Mouse (Mus musculus): ENCODE data around the gene Pef1.

Gene Pef1

DNA sequence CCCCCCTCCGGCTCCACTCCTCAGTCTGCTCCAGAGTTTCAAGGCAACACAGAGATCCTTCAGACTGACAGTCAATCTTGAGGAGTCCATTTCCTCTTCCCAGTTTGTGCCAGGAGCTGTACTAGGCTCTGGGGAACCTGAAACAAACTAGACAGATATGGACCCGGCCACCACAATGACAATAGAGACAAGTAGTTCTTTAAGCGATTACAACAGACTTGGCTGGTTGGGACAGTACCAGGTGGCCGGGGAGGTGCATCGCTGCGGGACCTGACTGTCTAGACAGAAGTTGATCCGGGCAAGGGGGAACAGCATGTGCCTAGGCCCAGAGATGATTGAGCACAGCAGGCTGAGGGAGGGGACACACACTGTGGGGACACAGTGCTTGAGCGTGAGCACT lies 1.2 kb upstream of the Pef1 start:
- DNase-seq: no peak

DNA sequence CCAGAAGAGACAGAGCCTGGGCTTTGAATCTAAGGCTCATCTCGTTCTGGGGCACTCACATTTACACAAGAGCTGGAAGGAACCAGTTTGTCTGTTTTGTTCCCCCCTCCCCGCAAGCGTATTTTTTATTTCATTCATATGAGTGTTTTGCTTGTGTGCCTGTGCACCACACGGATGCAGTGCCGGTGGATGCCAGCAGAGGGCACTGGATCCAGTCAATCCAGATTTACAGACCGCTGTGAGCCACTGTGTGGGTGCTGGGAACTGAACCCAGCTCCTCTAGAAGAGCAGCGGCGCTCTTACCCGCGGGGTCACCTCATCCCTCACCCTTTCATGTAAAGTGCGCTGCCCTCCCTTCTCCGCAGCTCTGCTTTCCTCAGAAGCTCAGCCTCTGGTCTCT lies 1.3 kb downstream of the Pef1 start:
- DNase-seq: no peak

DNA sequence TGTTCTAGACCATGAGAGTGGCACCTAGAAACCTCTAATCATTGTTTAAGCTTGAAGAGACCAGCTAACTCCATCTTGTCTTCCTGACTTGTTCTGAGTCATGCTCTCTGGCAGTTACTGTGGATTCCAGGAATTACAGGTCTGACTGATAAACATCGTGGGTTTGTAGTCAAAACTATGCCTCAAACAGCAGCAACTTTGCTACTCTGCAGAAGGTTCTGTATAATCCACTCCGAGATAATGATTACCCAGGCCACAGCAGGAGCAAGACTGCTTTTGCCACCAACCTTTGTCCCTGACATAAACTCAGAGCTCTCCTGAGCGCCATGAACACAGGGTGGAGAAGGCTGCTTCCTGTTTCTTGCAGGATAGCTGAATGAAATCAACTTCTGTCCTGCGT lies 2.2 kb downstream of the Pef1 start:
- DNase-seq: no peak

DNA sequence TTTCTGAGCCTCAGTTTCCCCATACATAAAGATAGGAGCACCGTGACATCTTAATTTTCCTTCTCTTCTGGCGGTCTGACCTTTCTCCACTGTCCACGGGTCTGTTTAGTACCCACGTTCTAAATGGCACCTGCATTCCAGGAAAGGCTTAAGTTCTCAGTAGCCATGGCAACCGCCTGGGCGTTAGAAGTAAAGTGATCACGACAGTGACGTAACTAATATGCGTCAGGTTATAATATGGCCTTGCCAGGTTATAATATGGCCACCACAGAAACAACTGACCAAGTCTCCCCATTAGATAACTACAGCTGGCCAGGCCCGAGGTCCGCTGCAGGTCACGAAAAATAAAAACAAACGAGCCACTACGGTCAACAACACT lies 4.7 kb downstream of the Pef1 start:
- DNase-seq: peak; percentile 42

DNA sequence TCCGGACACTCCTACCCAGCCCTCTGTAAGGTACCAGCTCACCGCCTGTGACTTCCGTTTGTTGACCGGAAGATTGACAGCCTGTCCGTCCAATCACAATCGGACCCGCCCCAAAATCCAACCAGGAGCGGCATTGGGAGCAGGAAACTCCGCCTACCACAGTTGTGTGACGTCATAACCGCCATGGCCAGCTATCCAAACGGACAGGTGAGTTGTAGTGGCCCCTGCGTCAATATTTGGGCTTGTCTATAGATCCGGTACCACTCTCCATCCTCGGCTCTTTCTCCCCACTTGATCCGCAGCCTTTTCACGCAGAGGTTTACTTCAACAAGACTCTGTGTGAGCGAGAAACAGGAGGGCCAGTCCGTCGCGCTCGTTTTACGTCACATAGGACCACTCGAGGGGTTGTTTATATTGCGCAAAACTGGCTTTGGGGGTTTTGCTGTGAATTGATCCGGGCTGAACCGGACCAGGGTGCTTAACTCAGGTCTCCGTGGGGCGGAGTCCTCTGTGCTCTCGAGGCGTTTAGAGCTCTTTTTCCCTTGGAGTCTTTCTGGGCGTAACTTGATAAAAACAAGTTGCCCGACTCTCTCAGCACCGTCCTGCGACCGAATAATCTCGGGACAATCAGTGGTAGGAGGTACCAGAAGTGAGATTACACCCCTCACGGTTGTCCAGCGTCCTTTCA lies 5.2 kb downstream of the Pef1 start:
- DNase-seq: peak; percentile 100

DNA sequence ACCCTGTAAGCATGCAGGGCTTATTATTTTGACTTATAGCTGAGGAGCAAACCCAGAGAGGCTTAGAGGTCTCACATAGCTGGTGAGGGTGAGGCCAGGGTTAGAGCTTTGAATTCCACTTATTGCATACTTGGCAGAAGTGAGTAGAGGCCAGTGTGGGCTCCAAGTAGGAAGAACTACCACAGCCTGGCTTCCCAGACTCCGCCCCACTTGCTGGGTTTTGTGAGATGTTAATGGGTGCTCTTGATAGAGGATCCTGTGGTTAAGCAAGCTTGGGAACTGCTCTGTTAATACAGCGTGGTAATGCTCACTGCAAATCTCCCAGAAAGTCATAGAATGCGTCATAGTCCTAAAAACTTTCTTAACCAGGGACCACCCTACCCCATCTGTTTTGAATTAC lies 6.6 kb downstream of the Pef1 start:
- DNase-seq: no peak

DNA sequence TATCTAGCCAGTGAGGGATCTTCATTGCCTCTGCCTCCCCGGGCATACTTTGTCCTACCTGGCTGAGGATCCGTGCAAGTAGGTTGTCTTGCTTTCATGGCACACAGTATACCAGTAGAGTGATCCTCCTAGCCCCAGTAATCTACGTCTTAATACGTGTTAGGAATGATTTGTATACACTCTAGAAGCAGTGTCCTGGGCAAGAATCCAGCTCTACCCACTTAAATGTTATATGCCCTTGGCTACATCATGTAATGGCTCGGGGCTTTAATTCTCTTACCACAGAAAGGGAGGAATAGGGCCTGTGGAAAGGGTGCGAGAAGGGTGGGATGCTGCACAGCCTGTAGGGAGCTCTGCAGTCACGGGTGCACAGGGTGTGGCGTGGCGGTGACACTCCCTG lies 7.3 kb downstream of the Pef1 start:
- no peak for DNase-seq

DNA sequence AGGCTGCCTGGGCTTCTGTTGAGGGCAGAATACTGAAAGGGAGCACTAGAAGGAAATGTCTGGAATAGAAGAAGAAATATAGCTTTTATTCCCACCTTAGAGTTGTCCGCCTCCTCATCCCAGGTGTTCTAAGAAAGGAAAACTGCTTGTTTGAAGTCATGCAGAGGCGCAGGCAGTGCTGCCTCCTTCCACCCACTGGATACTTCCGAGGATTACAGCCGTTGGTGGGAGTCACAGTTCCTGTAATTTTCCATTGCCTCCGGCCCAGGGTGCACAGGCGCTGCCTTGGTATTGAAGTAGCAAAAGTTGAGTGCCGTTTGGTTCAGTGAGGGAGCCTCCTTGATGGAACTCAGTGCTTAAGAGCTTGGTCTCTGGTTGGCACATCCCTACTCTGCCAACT lies 7.7 kb downstream of the Pef1 start:
- no peak for DNase-seq

DNA sequence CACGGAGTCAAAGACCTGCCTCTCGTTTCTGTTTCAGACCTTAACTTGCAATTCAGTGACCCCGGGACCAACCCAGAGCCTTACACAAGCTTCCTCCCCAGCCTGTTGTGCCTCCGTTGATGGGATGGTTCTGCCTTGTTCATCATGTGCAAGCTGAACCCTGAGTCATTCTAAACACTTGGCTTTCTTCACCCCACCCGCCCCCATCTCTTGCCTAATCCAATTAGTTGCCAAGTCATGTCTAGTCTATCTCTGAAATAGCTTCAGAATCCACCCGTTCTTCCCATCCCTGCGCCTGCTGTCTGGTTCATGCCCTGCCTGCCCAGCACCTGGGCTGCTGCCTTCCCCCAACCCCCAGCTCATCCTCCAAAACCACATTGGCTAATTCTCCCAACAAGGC lies 9.9 kb downstream of the Pef1 start:
- no peak for DNase-seq

DNA sequence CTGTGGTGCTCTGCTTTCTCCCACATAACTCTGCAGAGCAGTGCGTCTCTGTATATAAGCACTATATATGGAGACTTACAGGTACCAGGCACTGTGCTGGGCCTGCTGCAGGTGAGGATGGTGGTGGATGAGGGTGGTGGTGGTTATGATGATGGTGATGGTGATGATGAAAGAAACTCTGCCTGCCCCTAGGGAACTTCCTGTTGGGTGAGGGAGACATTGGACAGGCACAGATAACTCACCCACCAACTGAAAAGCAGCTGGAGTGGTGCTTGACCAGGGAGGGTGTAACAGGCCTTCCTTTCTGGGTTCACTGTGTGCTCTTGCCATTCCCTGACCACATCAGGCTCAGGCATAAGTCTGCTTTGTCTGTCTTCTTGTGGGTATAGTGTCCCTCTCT lies 10.4 kb downstream of the Pef1 start:
- DNase-seq: no peak

DNA sequence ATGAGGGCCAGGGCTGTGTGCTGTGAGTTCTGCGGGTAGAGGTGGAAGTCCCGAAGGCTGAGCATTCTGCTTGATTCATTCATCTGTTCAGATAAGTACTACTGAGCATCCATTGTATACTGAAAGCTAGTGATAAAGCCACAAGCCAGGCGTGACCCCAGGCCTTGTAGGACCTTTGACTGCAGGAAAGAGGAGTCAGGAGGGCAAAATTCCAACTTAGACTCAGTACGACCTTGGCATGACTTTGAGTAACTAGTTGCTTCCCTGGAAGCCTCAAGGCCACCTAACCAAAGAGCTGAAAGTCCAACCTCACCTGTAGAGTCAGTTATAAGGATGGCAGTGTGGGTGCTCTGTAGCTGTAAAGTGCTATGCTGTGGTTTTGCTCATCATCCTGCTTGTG lies 18.4 kb downstream of the Pef1 start:
- DNase-seq: no peak

DNA sequence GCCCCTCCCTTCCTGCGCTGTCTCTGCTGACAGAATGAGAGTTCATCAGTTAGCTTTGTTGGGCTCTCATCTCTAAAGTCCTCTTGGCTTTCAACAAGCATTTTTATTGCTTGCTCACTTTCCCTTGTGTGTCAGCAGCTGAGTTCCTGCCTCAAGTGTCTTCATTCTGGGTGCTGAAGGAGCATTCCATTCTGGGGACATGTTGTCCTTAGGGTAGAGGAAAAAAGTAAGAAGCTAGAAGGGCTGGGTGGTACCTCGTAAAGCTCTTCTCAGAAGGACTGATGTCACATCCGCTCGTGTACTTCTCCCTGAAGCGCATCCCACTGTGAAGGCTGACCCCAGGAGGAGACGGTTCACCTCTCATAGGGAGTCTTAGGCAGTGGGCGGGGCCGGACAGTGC lies 19.2 kb downstream of the Pef1 start:
- no peak for DNase-seq

DNA sequence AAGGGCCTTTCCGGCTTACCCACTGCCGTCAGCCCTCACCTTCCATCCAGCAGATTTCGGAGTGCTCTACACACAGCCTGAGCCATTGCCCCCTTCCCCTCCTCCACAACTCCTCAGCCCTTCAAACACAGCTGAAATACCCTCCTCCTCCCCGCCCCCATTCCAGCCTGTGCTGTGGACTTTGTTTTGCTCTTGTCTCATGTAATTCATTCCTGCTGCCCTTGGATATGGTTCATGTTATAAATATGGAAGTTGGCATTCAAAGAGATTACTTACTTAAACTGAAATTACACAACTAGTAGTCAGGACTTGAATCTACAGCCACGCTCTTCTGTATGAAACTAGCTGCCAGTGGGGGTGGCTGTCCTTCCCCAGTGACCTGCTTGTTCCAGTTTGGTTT lies 20.7 kb downstream of the Pef1 start:
- no peak for DNase-seq

DNA sequence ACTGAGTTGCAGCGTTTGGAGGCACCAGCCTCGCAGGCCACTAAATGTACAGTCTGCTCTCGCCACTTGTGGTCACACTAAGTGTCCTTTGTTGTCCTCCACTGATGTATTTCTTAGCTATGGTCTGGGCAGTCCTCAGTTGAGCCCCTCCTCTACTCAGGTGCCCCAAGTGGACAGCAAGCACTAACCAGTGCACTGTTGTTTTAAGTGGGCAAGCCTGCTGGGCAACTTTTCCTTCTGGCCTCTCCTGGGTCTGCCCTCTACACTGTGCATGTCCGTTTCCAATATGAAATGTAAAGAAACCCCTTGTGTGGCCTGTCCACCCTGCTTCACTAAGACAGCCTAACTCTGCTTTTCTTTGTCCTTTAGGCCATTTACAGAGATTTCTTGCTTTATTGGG lies 21.8 kb downstream of the Pef1 start:
- no peak for DNase-seq

DNA sequence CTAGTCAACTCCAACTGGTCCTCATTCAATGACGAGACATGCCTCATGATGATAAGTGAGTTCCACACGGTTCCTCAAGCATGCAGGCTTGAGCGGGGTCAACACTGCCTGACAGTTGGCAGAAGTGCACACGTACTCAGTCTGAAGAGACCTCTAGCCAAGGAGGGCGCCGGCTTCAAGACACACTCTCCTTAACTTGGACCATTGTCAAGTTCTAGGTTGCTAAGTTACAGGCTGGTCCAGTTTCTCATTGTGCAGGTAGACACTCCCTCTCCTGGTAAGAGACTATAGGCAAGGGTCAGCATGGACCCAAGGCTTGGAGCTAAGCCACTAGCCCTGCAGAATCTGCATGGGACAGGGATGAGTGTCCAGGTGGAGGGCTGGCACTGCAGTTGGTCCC lies 22.8 kb downstream of the Pef1 start:
- DNase-seq: no peak

DNA sequence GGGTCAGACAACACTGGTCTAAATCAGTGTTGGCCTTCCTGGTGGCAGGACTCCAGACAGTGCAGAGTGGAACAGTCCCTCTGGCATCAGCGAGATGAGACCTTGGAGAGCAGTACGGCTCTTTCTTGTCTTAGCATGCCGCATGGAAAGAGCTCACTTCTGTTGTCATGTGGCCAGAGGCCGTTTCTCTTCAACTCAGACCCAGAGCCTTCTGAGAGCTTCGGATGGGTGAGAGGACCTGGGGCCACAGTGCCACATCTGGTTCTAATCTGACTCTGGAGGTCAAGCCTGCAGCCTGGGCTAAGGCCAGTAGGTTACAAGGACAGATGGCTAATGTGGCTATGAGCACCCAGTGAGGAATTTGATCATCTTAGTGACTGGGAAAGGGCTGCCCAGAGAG lies 23.6 kb downstream of the Pef1 start:
- DNase-seq: no peak

DNA sequence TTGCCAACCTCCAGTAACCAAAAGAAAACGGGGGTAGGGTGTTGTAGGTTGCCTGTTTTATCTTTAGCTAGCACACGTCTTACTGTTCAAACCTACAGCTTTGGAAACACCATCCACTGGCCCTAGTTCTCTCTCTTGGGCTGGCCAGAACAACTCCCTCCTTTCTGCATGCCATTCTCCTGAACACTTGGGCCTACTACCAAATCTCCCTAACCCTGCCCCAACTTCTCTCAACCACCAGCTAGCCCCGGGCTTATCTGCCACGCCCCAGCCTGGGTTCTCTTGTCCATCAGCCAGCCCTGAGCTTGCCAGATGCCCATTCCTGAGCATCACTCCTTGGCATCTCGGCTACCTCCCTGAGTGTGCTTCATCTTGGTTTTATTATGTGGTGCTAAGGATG lies 26.5 kb downstream of the Pef1 start:
- no peak for DNase-seq

DNA sequence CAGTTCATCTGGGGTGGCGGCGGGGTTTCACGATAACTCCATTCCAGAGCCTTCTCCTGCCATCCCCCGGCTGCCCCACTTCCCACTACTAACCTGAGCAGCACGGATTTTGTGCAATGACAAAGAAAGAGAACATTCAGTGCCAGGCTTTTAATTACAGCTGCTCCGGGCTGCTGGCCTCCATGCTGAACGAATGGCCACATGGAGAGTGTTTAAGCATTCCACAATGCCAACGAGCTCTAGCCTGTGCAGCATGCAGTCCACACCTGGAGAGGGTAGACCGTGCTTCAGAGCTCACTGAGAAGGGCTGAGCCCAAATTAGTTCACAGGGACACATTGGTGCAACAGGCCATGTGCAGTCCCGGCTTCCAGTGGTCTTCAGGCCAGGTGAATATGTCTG lies 27.7 kb downstream of the Pef1 start:
- DNase-seq: no peak

DNA sequence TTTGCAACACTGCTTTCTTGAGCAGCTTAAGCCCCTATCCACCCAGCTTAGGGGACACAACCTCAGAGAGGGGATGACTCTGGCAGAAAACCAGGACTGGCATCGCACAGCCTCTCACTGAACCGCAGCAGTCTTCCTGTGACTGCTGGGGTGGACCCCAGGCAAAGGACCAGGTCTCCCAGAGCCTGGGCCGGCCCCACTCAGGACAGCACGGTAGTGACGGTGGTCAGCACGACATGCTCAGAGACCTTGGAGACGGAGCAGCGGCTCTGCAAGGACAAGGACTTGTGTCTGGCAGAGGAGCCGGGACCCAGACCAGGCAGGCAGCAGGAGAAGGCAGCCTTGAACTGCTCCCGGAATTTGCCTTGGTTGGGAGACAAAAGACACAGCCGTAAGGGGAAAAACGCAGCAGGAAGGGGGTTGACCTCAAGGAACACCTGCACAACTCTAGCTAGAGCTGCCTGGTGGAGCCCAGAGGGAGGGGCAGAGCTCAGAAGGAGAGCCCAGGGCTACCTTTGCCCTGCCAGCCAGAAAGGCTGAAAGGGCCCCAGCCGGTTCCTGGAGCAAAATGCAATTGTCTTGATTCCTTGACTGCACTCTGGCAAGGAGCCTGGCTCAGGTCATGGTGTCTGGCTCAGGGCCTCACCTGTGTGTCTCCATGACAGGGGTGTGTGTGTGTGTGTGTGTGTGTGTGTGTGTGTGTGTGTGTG lies 28.4 kb downstream of the Pef1 start:
- DNase-seq: no peak

DNA sequence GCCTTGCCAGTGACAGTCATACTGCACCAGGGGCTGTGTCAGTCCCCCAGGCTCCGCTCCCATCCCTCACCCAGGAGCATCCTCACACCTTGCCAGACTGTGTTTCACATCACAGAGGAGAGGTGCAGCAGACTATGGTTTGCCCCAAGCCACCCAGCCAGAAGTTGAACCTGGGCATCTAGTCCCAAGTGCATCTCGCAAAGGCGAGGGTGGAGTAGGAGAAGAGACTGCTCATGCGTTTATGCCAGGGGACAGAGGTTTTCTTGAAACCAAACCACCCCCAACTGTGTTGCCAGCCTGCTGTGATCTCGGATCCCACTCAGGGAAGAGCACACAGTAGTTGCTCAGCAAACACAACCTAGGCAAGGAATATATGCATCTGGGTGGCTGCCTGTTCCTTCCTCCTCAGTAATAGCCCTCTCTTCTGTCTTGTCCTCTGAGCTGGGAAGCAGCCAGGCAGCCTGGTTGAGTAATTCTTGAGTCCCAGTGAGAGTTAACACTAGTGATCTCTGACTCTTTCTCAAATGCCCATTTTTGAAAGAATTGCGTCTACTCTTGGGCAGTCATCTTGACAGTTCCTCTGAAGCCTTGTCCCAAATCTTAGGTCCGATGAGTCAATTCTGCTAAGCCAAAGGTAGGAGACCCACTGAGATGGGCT lies 29.2 kb downstream of the Pef1 start:
- no peak for DNase-seq

DNA sequence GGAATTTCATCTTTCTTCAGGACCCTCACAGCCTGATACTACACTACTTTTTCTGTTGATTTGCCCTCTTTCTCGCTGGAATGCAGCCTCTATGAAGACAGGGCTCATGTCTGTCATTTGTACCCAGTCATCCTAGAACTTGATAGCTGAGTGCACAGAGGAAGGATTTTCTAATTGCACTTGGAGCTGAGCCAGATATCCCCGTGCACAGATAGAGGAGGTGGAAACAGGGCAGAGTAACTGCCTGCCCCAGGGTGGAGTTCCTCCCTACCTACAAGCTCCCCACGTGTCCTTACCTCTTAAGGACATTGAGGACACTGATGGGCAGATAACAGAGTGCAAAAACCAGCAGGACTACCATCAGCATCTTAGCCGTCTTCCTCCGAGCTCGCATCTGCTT lies 31.0 kb downstream of the Pef1 start:
- no peak for DNase-seq

DNA sequence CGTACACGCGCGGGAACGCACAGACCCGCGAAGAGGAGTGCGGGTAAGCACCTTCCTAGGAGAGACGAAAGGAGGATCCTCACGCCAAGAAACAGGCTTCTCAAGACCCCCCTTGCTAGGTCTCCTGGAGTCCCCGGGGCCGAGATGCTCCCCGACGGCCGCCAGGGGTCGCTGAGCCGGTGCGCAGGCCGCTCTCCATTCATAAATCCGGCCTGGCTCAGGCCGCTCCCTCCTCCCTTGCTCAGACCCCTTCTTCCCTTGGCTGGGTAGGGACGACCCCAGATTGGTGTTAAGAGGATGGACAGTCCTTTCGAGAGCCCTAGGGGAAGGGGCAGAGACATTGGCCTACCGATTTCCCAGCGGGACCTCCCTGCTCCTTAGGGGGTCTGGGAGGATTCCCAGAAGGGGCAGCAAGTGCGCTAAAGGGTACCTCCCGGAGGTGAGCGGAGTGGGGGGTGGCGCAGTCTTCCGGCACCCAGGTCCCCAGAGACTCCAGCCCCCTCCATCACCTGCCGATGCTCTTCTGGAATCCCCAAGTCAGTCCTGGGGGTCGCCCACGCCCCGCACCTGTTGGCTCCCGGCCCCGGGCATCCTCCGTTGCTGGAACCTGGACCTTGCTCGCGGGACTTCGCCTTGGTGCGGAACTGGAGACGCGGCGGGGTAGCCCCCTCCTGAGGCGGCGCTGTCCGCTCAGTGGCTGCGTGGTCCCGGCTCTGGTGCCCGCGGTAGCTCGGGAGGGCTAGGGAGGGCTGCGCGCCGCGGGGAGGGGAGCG lies 36.3 kb downstream of the Pef1 start:
- DNase-seq: peak; percentile 79

DNA sequence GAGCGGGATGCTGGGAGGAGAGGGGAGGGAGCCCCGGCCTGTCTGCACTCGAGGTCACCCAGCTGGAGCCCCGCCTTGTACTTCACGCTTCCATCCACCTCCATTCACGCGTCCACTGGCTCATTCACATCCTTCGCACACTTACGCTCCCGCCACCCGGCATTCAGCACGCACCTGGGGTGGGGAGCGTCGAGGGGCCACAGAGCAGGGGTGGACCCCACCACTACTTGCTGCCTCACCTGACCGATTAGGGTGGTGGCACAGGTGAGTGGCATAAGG lies 36.8 kb downstream of the Pef1 start, which contains the start of gene Hcrtr1:
Gene Hcrtr1, minus strand, starts transcription at position 146 of the 279 bp plus-strand sequence.
- DNase-seq: no peak

DNA sequence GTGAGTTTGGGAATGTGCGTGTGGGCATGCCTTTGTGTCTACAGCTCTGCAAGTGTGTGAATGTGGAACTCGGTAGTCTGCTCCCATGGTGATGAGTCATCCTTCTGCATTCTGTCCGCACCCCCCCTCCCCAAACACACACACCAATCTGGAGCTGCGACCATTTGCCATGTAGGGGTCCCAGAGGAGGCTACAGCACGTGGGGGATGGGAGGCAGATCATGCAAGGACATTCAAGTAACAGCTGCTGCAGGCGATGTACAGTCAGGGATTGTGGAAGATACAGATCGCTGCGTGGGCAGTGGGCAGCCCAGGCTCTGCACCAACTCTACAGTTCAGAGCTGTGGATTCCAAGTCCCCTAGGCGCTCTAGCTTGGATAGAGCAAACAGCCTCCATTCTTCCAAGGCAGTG lies 38.6 kb downstream of the Pef1 start:
- peak; percentile 65 for DNase-seq
